Comparison of ENCODE assay signal across 15 mouse cellular contexts in the genomic region with DNA sequence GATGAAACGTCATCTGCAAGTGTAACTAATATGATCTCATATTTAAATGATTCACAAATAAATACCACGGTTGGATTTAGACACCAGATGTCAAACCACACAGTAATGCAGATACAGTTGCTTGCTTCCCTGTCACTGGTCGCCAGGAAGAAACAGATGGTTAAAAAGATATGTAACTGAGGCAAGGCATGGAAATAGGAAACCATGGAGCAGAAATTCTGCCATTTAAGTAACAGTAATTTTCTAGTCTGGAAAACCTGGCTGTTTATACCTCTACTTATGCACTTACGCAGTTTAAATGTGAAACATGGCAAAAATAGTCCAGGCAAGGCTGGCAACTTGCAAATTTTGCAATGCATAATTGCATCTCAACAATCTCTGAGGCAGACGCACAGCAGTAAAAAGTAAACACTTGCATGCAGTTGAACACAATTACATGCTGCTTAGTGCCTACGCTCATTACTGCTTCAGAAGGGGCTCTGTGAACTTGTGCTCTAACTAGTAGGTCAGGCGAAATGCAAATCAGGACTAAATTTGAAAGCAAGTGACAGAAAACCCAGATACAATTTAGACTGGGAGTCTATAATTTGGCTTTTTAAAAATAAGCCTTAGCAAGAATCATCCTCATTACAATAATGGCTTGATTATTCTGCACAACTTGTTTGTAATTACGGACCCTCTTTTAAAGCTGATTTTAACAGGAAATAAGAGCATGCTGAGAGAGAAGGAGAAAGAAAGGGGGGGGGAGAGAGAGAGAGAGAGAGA.
DNase-seq lines count a peak whose midpoint lies in the region; ATAC-seq lines count a peak whose summit lies in the region.
"Had no signal": no experiment of that assay in that cellular context is flagged by ENCODE, and none has a peak within 500 bp of the region (broad histone marks: within the 10 kb centered on the region; RNA-seq: fewer than 3 reads in every experiment).

No protein-coding gene starts in this region.

- H3K4me2 ChIP-seq in forebrain, embryonic 11.5 days (ENCODE audit: low read depth, low read length, severe bottlenecking), result no peak overlapping the region
- H3K4me2 ChIP-seq: limb, embryonic 15.5 days; lung, embryonic 14.5 days had no signal

- H3K36me3 ChIP-seq in forebrain, embryonic 11.5 days (ENCODE audit: control insufficient read depth, insufficient read depth, low read length), result no peaks in the 10 kb centered on the region
- H3K36me3 ChIP-seq: limb, embryonic 15.5 days had no signal

- peak overlapping the region; percentile 53 for H3K27ac ChIP-seq in forebrain, embryonic 11.5 days (ENCODE audit: low read depth, low read length)
- H3K27ac ChIP-seq: heart, adult 2 months; limb, embryonic 15.5 days had no signal

- no peak overlapping the region for H3K9ac ChIP-seq in forebrain, embryonic 11.5 days (ENCODE audit: low read length)
- H3K9ac ChIP-seq: limb, embryonic 15.5 days; lung, embryonic 14.5 days had no signal

- ATAC-seq in forebrain, embryonic 11.5 days (replicated peaks; ENCODE audit: low FRiP score), result peak; percentile 65
- ATAC-seq in inflammation-experienced regulatory T-cells, adult 6 months, result no peak
- ATAC-seq: Patski had no signal

- intact Hi-C loops in left cerebral cortex, postnatal 4 days (cut with DNase I), result no loop called here

- H3K9me3 ChIP-seq in forebrain, embryonic 11.5 days (ENCODE audit: control insufficient read depth, low read length), result no peaks in the 10 kb centered on the region
- H3K9me3 ChIP-seq: limb, embryonic 15.5 days; megakaryocyte, embryonic 14.5 days had no signal

- WGBS in forebrain, embryonic 11.5 days, result 51% methylated on average over 8 of the region's 8 CpGs

- peak; percentile 7 to 24 for DNase-seq in left cerebral cortex, adult 8-10 months (ENCODE audit: low spot score in 2 of 2)
- no peak for DNase-seq in left cerebral cortex, postnatal 4 days
- DNase-seq in forebrain, embryonic 11.5 days (ENCODE audit: low spot score), result no peak
- DNase-seq in left cerebral cortex, adult 9 months (ENCODE audit: low spot score in 2 of 2), result peak; percentile 20 to 44
- peak; percentile 33 to 50 for DNase-seq in right cerebral cortex, postnatal 10 days (ENCODE audit: low spot score in 2 of 2)
- no peak for DNase-seq in adrenal gland, postnatal 25 days
- no peak for DNase-seq in heart, adult 9 months (ENCODE audit: low spot score in 2 of 2)
- DNase-seq: cerebellum, postnatal 36 days; heart, adult 2 months; lung, embryonic 14.5 days had no signal

- no peak overlapping the region for H3K4me3 ChIP-seq in forebrain, embryonic 11.5 days (ENCODE audit: low read depth, low read length)
- H3K4me3 ChIP-seq: heart, adult 2 months; limb, embryonic 15.5 days; megakaryocyte, embryonic 14.5 days had no signal

- H3K27me3 ChIP-seq in forebrain, embryonic 11.5 days (ENCODE audit: control insufficient read depth, insufficient read depth, low read length), result no peaks in the 10 kb centered on the region
- H3K27me3 ChIP-seq: CH12.LX; limb, embryonic 15.5 days; megakaryocyte, embryonic 14.5 days; Patski had no signal

- peaks cover 3% of the 10 kb centered on the region; the same call in 1 of the 2 replicates for H3K4me1 ChIP-seq in forebrain, embryonic 11.5 days (replicated peaks; ENCODE audit: control insufficient read depth, insufficient read depth, low read length)
- H3K4me1 ChIP-seq: limb, embryonic 15.5 days; megakaryocyte, embryonic 14.5 days had no signal

Comparison
In these comparisons a context has a peak if more than half of its experiments do, and no peak if none do; other contexts are left out.
1. DNase-seq: peak in left cerebral cortex, adult 8-10 months (2 of 2), left cerebral cortex, adult 9 months (2 of 2) and right cerebral cortex, postnatal 10 days (2 of 2); none in left cerebral cortex, postnatal 4 days (single experiment), forebrain, embryonic 11.5 days (single experiment), adrenal gland, postnatal 25 days (single experiment) and heart, adult 9 months (0 of 2).